Mouse (Mus musculus): Measurements from ENCODE around the gene Gm10295.

The Gm10295 gene

GRCm38 (mm10) chr7:71348922-71349321 lies 2.4 kb downstream of the Gm10295 start:
- no peak for DNase-seq

GRCm38 (mm10) chr7:71324919-71325583 lies 26.2 kb downstream of the Gm10295 start:
- no peak for DNase-seq

DNA sequence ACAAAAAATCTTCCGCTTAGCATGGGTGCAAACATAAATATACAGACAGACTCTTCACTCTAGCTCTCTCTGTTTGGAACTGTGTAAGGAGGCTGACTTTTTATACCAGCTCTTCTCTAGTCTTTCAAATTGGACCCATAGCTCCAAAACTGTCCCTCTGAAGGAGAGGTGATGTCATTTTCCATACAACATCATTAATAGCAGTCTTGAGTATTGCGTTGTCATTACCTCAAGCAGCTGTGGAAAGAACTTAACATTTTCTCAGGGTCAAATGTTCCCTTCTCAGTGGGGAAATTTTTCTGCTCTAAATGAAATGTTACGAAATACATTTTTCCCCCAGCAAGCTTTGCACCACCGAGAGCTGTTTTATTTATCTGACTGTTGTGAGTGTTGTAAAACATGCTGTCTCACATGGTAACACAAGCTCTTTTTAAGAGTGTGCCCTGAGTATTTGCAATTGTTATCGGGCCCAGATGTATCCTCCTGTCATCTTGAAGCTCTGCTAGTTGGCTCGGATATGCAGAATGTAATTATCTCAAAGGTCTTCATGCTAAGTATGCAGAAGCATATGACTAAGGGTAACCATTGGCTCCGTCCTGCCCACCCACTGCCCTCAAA lies 38.0 kb downstream of the Gm10295 start:
- DNase-seq: no peak

- DNase-seq: no peak
Observed at GRCm38 (mm10) chr7:71312375-71312774, 38.9 kb downstream of the Gm10295 start.

DNA sequence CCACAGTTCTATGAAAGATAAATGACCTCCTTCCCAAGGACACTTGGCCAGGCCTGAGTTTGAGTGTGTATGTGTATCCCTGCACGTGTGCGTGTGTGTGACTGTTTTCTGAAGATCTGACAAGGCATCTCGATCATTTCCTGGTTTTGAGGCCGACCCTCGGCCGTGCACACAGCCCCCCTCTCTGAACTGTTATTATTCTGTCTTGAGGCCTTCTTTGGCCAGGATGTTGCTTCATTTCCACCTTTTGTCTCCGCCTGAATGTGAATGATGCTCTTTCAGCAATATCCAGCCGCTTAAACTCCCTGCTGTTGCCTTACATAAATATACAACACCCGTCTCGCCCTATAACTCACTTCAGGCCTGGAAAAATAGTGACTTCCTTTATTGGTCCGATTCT lies 39.9 kb downstream of the Gm10295 start:
- DNase-seq: peak; percentile 47

DNA sequence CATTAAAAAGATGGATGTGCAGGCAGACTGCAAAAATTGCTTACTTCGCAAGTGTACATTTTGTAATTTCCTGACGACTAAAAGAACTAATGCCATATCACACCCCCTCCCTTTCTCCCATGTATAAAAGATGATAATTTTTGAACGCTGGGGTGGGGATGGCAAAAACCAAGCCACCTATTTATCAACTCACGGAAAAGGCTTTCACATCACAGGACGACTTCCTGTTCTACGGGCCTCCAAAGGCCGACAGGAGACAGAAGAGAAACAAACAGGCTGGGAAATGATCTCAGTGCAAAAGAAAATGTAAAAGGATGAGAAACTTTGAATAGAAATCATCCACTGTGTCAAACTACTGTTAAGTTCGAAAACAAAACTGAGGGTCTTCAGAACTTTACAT lies 43.2 kb downstream of the Gm10295 start:
- no peak for DNase-seq

GRCm38 (mm10) chr7:71302714-71303113 lies 48.6 kb downstream of the Gm10295 start:
- DNase-seq: no peak

Data from embryo, embryonic 11 days (tissue).